Mouse (Mus musculus): ENCODE measurements around the gene Tnpo1. TPM values are rescaled to one million over a fixed set of nuclear protein-coding genes. Genes with fewer than 3 reads are reported as not detected.

Tnpo1 gene
- polyA plus RNA-seq, 1 experiment = 15.2 TPM

GRCm38 (mm10) chr13:98928908-98929307, 2.7 kb upstream of the Tnpo1 start:
- H3K27me3 ChIP-seq (ENCODE audit: control insufficient read depth, insufficient read depth, low read length) = no peaks in the 10 kb centered on the region
- DNase-seq (ENCODE audit: low read depth in 1 of 2, low spot score in 2 of 2) = no peak
- H3K27ac ChIP-seq (ENCODE audit: insufficient read depth, low read length) = no peak overlapping the region
- TF ChIP-seq CTCF (IDR thresholded peaks at IDR 0.05; ENCODE audit: extremely low read depth, insufficient read depth, insufficient read length, insufficient replicate concordance) = no peak
- TF ChIP-seq POLR2A (IDR thresholded peaks at IDR 0.05; ENCODE audit: low read depth, low read length) = no peak
- no peaks in the 10 kb centered on the region for H3K36me3 ChIP-seq (ENCODE audit: control insufficient read depth, insufficient read depth, low read length)
- no peak overlapping the region for H3K4me3 ChIP-seq (ENCODE audit: extremely low read depth, insufficient read depth, insufficient read length)
- 30% methylated on average over 2 of the region's 2 CpGs for WGBS
- peaks cover 2% of the 10 kb centered on the region; the same call in 1 of the 2 replicates for H3K4me1 ChIP-seq (ENCODE audit: control insufficient read depth, insufficient read depth, insufficient read length)

- Histone ChIP-seq H3K27me3 (ENCODE audit: control insufficient read depth, insufficient read depth, low read length) (no peaks in the 10 kb centered on the region), H3K4me1 (ENCODE audit: control insufficient read depth, insufficient read depth, insufficient read length) (peaks cover 2% of the 10 kb centered on the region; the same call in 1 of the 2 replicates), H3K4me3 (ENCODE audit: extremely low read depth, insufficient read depth, insufficient read length) (peak overlapping the region; percentile 85; the same call in 1 of the 2 replicates), H3K27ac (ENCODE audit: insufficient read depth, low read length) (0 out of 2 replicates have a peak overlapping the region, but pooled peaks have one; percentile 97), H3K36me3 (ENCODE audit: control insufficient read depth, insufficient read depth, low read length) (no peaks in the 10 kb centered on the region)
- 72% methylated on average over 3 of the region's 3 CpGs for WGBS
- no peak for TF ChIP-seq POLR2A (IDR thresholded peaks at IDR 0.05; ENCODE audit: low read depth, low read length)
- TF ChIP-seq CTCF (IDR thresholded peaks at IDR 0.05; ENCODE audit: extremely low read depth, insufficient read depth, insufficient read length, insufficient replicate concordance) = no peak
- no peak for DNase-seq (ENCODE audit: low read depth in 1 of 2, low spot score in 2 of 2)
Measured at GRCm38 (mm10) chr13:98926958-98927242, 716 bp upstream of the Tnpo1 start.

- WGBS = under 1% methylated on average over 66 of the region's 66 CpGs
- peak; percentile 56 to 85 for DNase-seq (ENCODE audit: low read depth in 1 of 2, low spot score in 2 of 2)
Measured at GRCm38 (mm10) chr13:98925486-98926212, 535 bp downstream of the Tnpo1 start.

GRCm38 (mm10) chr13:98924897-98925485, 1.2 kb downstream of the Tnpo1 start:
- H3K4me3 ChIP-seq (ENCODE audit: extremely low read depth, insufficient read depth, insufficient read length) = peak overlapping the region; percentile 85
- H3K27ac ChIP-seq (ENCODE audit: insufficient read depth, low read length) = peak overlapping the region; percentile 97
- no peak for DNase-seq (ENCODE audit: low read depth in 1 of 2, low spot score in 2 of 2)
- H3K36me3 ChIP-seq (ENCODE audit: control insufficient read depth, insufficient read depth, low read length) = no peaks in the 10 kb centered on the region
- no peaks in the 10 kb centered on the region for H3K27me3 ChIP-seq (ENCODE audit: control insufficient read depth, insufficient read depth, low read length)
- WGBS = 3% methylated on average over 11 of the region's 11 CpGs
- TF ChIP-seq CTCF (IDR thresholded peaks at IDR 0.05; ENCODE audit: extremely low read depth, insufficient read depth, insufficient read length, insufficient replicate concordance) (no peak), POLR2A (IDR thresholded peaks at IDR 0.05; ENCODE audit: low read depth, low read length) (no peak)
- H3K4me1 ChIP-seq (ENCODE audit: control insufficient read depth, insufficient read depth, insufficient read length) = peaks cover 2% of the 10 kb centered on the region; the same call in 1 of the 2 replicates

More at GRCm38 (mm10) chr13:98925486-98926212, 535 bp downstream of the Tnpo1 start:
- H3K27me3 ChIP-seq (ENCODE audit: control insufficient read depth, insufficient read depth, low read length) = no peaks in the 10 kb centered on the region
- peak overlapping the region; percentile 85 for H3K4me3 ChIP-seq (ENCODE audit: extremely low read depth, insufficient read depth, insufficient read length)
- H3K36me3 ChIP-seq (ENCODE audit: control insufficient read depth, insufficient read depth, low read length) = no peaks in the 10 kb centered on the region
- peak overlapping the region; percentile 97 for H3K27ac ChIP-seq (ENCODE audit: insufficient read depth, low read length)
- peak; percentile 27 for TF ChIP-seq POLR2A (IDR thresholded peaks at IDR 0.05; ENCODE audit: low read depth, low read length)
- TF ChIP-seq CTCF (IDR thresholded peaks at IDR 0.05; ENCODE audit: extremely low read depth, insufficient read depth, insufficient read length, insufficient replicate concordance) = no peak
- H3K4me1 ChIP-seq (ENCODE audit: control insufficient read depth, insufficient read depth, insufficient read length) = peaks cover 2% of the 10 kb centered on the region; the same call in 1 of the 2 replicates

- no peak for DNase-seq (ENCODE audit: low read depth in 1 of 2, low spot score in 2 of 2)
- H3K27ac ChIP-seq (ENCODE audit: insufficient read depth, low read length) = no peak overlapping the region
- H3K4me3 ChIP-seq (ENCODE audit: extremely low read depth, insufficient read depth, insufficient read length) = no peak overlapping the region
- no peaks in the 10 kb centered on the region for H3K27me3 ChIP-seq (ENCODE audit: control insufficient read depth, insufficient read depth, low read length)
- peaks cover 9% of the 10 kb centered on the region; the same call in 1 of the 2 replicates for H3K4me1 ChIP-seq (ENCODE audit: control insufficient read depth, insufficient read depth, insufficient read length)
- no peaks in the 10 kb centered on the region for H3K36me3 ChIP-seq (ENCODE audit: control insufficient read depth, insufficient read depth, low read length)
- WGBS = 91% methylated on average over 3 of the region's 3 CpGs
- no peak for TF ChIP-seq CTCF (IDR thresholded peaks at IDR 0.05; ENCODE audit: extremely low read depth, insufficient read depth, insufficient read length, insufficient replicate concordance)
- TF ChIP-seq POLR2A (IDR thresholded peaks at IDR 0.05; ENCODE audit: low read depth, low read length) = no peak
Measured at GRCm38 (mm10) chr13:98922806-98923205, 3.4 kb downstream of the Tnpo1 start.

GRCm38 (mm10) chr13:98921276-98921675, 4.9 kb downstream of the Tnpo1 start:
- no peak for DNase-seq (ENCODE audit: low read depth in 1 of 2, low spot score in 2 of 2)
- no peak for TF ChIP-seq POLR2A (IDR thresholded peaks at IDR 0.05; ENCODE audit: low read depth, low read length)
- TF ChIP-seq CTCF (IDR thresholded peaks at IDR 0.05; ENCODE audit: extremely low read depth, insufficient read depth, insufficient read length, insufficient replicate concordance) = no peak
- H3K4me1 ChIP-seq (ENCODE audit: control insufficient read depth, insufficient read depth, insufficient read length) = peaks cover 14% of the 10 kb centered on the region; the same call in 1 of the 2 replicates
- H3K4me3 ChIP-seq (ENCODE audit: extremely low read depth, insufficient read depth, insufficient read length) = no peak overlapping the region
- no peaks in the 10 kb centered on the region for H3K36me3 ChIP-seq (ENCODE audit: control insufficient read depth, insufficient read depth, low read length)
- no peaks in the 10 kb centered on the region for H3K27me3 ChIP-seq (ENCODE audit: control insufficient read depth, insufficient read depth, low read length)
- no peak overlapping the region for H3K27ac ChIP-seq (ENCODE audit: insufficient read depth, low read length)
- 96% methylated on average over 7 of the region's 7 CpGs for WGBS

GRCm38 (mm10) chr13:98920300-98920699, 5.9 kb downstream of the Tnpo1 start:
- H3K4me3 ChIP-seq (ENCODE audit: extremely low read depth, insufficient read depth, insufficient read length) = no peak overlapping the region
- TF ChIP-seq CTCF (IDR thresholded peaks at IDR 0.05; ENCODE audit: extremely low read depth, insufficient read depth, insufficient read length, insufficient replicate concordance) (no peak), POLR2A (IDR thresholded peaks at IDR 0.05; ENCODE audit: low read depth, low read length) (no peak)
- 72% methylated on average over 3 of the region's 3 CpGs for WGBS
- H3K36me3 ChIP-seq (ENCODE audit: control insufficient read depth, insufficient read depth, low read length) = no peaks in the 10 kb centered on the region
- DNase-seq (ENCODE audit: low read depth in 1 of 2, low spot score in 2 of 2) = no peak
- H3K4me1 ChIP-seq (ENCODE audit: control insufficient read depth, insufficient read depth, insufficient read length) = peaks cover 18% of the 10 kb centered on the region; the same call in 1 of the 2 replicates
- no peaks in the 10 kb centered on the region for H3K27me3 ChIP-seq (ENCODE audit: control insufficient read depth, insufficient read depth, low read length)
- H3K27ac ChIP-seq (ENCODE audit: insufficient read depth, low read length) = no peak overlapping the region
